Mouse (Mus musculus) stomach, postnatal 0 days (tissue): ENCODE results near the gene Axdnd1.

ENCODE experiments used
- CTCF ChIP-seq: IDR thresholded peaks from 2 replicates; pipeline ENCODE4 v1.5.1; 2016; ENCODE audit warnings: antibody characterized with exemption, low read depth, mild to moderate bottlenecking, moderate library complexity
- EP300 ChIP-seq: optimal IDR thresholded peaks from 2 replicates; pipeline ENCODE3; 2016; ENCODE audit warnings: antibody characterized with exemption

DNA sequence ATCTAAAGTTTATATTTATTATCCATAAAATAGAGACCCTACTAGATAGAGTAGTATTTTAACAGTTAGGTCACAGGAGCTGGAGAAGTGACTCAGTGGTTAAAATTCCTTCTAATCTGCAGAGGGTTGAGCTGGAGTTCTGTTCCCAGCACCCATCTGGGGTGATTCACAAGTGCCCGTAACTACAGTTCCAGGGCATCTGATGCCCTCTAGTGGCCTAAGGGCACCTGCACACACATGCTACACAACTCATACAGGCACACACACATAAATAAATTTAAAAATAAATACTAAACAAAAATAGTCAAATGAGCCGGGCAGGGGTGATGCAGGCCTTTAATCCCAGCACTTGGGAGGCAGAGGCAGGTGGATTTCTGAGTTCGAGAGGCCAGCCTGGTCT lies 39.7 kb downstream of the Axdnd1 start:
- TF ChIP-seq CTCF, result peak; percentile 28; the same call in 1 of the 2 replicates
- no peak for TF ChIP-seq EP300
